ENCODE assay signal across 11 mouse cellular contexts in genomic region chr2:30262840-30263441, GRCm38 (mm10). TPM values are rescaled to one million over a fixed set of nuclear protein-coding genes. Genes with fewer than 3 reads are reported as not detected.
DNase-seq lines count a peak whose midpoint lies in the region; ATAC-seq lines count a peak whose summit lies in the region.
"Had no signal": no experiment of that assay in that cellular context is flagged by ENCODE, and none has a peak within 500 bp of the region (broad histone marks: within the 10 kb centered on the region; RNA-seq: fewer than 3 reads in every experiment).

No protein-coding gene starts in this region.

- H3K36me3 ChIP-seq in hindbrain, embryonic 12.5 days: peaks cover 62% of the 10 kb centered on the region
- H3K36me3 ChIP-seq in hindbrain, embryonic 10.5 days: peaks cover 94% of the 10 kb centered on the region
- peaks cover 21% of the 10 kb centered on the region for H3K36me3 ChIP-seq in hindbrain, embryonic 16.5 days (ENCODE audit: control insufficient read depth, insufficient read depth, low read length)
- H3K36me3 ChIP-seq in midbrain, embryonic 13.5 days: peaks cover 70% of the 10 kb centered on the region

- ATAC-seq in hindbrain, embryonic 12.5 days (ENCODE audit: low FRiP score): peak; percentile 49; the same call in 1 of the 2 replicates
- ATAC-seq in hindbrain, embryonic 16.5 days: peak; percentile 80
- peak; percentile 65 for ATAC-seq in midbrain, embryonic 13.5 days
- ATAC-seq in monocyte, adult 5-6 weeks (replicated peaks; ENCODE audit: insufficient number of reproducible peaks, low FRiP score, low TSS enrichment, poor library complexity, severe bottlenecking): no peak

- DNase-seq in hindbrain, embryonic 10.5 days (ENCODE audit: low spot score): no peak
- peak; percentile 88 for DNase-seq in adipocyte (ENCODE audit: low spot score)
- DNase-seq in cerebellum, postnatal 25 days: peak; percentile 86
- DNase-seq in liver: no peak

- 64% methylated on average over 4 of the region's 4 CpGs for WGBS in hindbrain, embryonic 12.5 days
- WGBS in hindbrain, embryonic 10.5 days: 79% methylated on average over 4 of the region's 4 CpGs
- WGBS in hindbrain, embryonic 16.5 days: 33% methylated on average over 4 of the region's 4 CpGs
- WGBS in midbrain, embryonic 13.5 days: 57% methylated on average over 4 of the region's 4 CpGs

- no peak overlapping the region for H3K9ac ChIP-seq in hindbrain, embryonic 12.5 days
- no peak overlapping the region for H3K9ac ChIP-seq in hindbrain, embryonic 16.5 days (ENCODE audit: low read depth, low read length)
- no peak overlapping the region for H3K9ac ChIP-seq in midbrain, embryonic 13.5 days (replicated peaks)
- H3K9ac ChIP-seq: lung, embryonic 15.5 days had no signal

- H3K27ac ChIP-seq in hindbrain, embryonic 12.5 days: 0 out of 2 replicates have a peak overlapping the region, but pooled peaks have one; percentile 30
- H3K27ac ChIP-seq in hindbrain, embryonic 10.5 days: no peak overlapping the region
- peak overlapping the region; percentile 50 for H3K27ac ChIP-seq in hindbrain, embryonic 16.5 days (ENCODE audit: low read depth, low read length)
- H3K27ac ChIP-seq in midbrain, embryonic 13.5 days: 0 out of 2 replicates have a peak overlapping the region, but pooled peaks have one; percentile 14
- H3K27ac ChIP-seq: lung, embryonic 15.5 days had no signal

- H3K4me3 ChIP-seq in hindbrain, embryonic 12.5 days: no peak overlapping the region
- no peak overlapping the region for H3K4me3 ChIP-seq in hindbrain, embryonic 10.5 days
- no peak overlapping the region for H3K4me3 ChIP-seq in hindbrain, embryonic 16.5 days (ENCODE audit: low read length)
- H3K4me3 ChIP-seq in midbrain, embryonic 13.5 days (replicated peaks): no peak overlapping the region
- H3K4me3 ChIP-seq: lung, embryonic 15.5 days had no signal

- H3K9me3 ChIP-seq in hindbrain, embryonic 12.5 days (replicated peaks): no peaks in the 10 kb centered on the region
- H3K9me3 ChIP-seq in hindbrain, embryonic 10.5 days: no peaks in the 10 kb centered on the region
- H3K9me3 ChIP-seq in hindbrain, embryonic 16.5 days (ENCODE audit: control insufficient read depth, low read length): no peaks in the 10 kb centered on the region
- no peaks in the 10 kb centered on the region for H3K9me3 ChIP-seq in midbrain, embryonic 13.5 days
- H3K9me3 ChIP-seq: lung, embryonic 15.5 days had no signal

- H3K4me2 ChIP-seq in hindbrain, embryonic 12.5 days (replicated peaks): no peak overlapping the region
- no peak overlapping the region for H3K4me2 ChIP-seq in hindbrain, embryonic 16.5 days (ENCODE audit: low read length)
- H3K4me2 ChIP-seq in midbrain, embryonic 13.5 days (replicated peaks): no peak overlapping the region
- H3K4me2 ChIP-seq: lung, embryonic 15.5 days had no signal

- H3K27me3 ChIP-seq in hindbrain, embryonic 12.5 days: no peaks in the 10 kb centered on the region; the same call in 1 of the 2 replicates
- no peaks in the 10 kb centered on the region for H3K27me3 ChIP-seq in hindbrain, embryonic 10.5 days (ENCODE audit: insufficient read depth, poor library complexity, severe bottlenecking)
- H3K27me3 ChIP-seq in hindbrain, embryonic 16.5 days (replicated peaks; ENCODE audit: control insufficient read depth, insufficient read depth, low read length): no peaks in the 10 kb centered on the region
- H3K27me3 ChIP-seq in midbrain, embryonic 13.5 days: no peaks in the 10 kb centered on the region
- H3K27me3 ChIP-seq: lung, embryonic 15.5 days had no signal

- peaks cover 25% of the 10 kb centered on the region for H3K4me1 ChIP-seq in hindbrain, embryonic 12.5 days
- H3K4me1 ChIP-seq in hindbrain, embryonic 10.5 days (replicated peaks): peaks cover 32% of the 10 kb centered on the region
- H3K4me1 ChIP-seq in hindbrain, embryonic 16.5 days (ENCODE audit: control insufficient read depth, insufficient read depth, low read depth, low read length): peaks cover 33% of the 10 kb centered on the region
- peaks cover 50% of the 10 kb centered on the region for H3K4me1 ChIP-seq in midbrain, embryonic 13.5 days (replicated peaks)

RNA-seq across cellular contexts. Expression of gene Phyhd1, which starts 3.1 kb away (rescaled TPM):
- 5.0 and 5.6 TPM in 2 replicates for polyA plus RNA-seq in hindbrain, embryonic 12.5 days (2016; fragmentation: Nextera tagmentation; extraction: Ambion mirVana)
- polyA plus RNA-seq in hindbrain, embryonic 10.5 days (2016; fragmentation: Nextera tagmentation; extraction: Ambion mirVana): 3.1 and 5.5 TPM in 2 replicates
- 5.9 and 7.0 TPM in 2 replicates for polyA plus RNA-seq in hindbrain, embryonic 16.5 days (2015; fragmentation: Nextera tagmentation; extraction: Ambion mirVana)
- polyA plus RNA-seq in midbrain, embryonic 13.5 days (2015; fragmentation: Nextera tagmentation; extraction: Ambion mirVana): 5.7 and 7.7 TPM in 2 replicates
- 1.2 to 4.2 TPM (median 1.2 TPM) in 3 replicates for total RNA-seq in monocyte, adult 5-6 weeks (2017)

RNA-seq across cellular contexts. Expression of gene Gm28038, which starts 17.9 kb away (rescaled TPM):
- not detected in 2 replicates for polyA plus RNA-seq in hindbrain, embryonic 12.5 days (2016; fragmentation: Nextera tagmentation; extraction: Ambion mirVana)
- polyA plus RNA-seq in hindbrain, embryonic 10.5 days (2016; fragmentation: Nextera tagmentation; extraction: Ambion mirVana): not detected in 2 replicates
- not detected in 2 replicates for polyA plus RNA-seq in hindbrain, embryonic 16.5 days (2015; fragmentation: Nextera tagmentation; extraction: Ambion mirVana)
- not detected in 2 replicates for polyA plus RNA-seq in midbrain, embryonic 13.5 days (2015; fragmentation: Nextera tagmentation; extraction: Ambion mirVana)
- total RNA-seq in monocyte, adult 5-6 weeks (2017): not detected in 3 replicates
- total RNA-seq: MEL had no signal
- polyA plus RNA-seq: lung, embryonic 15.5 days; testis, adult 2 months had no signal

RNA-seq across cellular contexts. Expression of gene Gm28035, which starts 22.6 kb away (rescaled TPM):
- 0.30 and 0.36 TPM in 2 replicates for polyA plus RNA-seq in hindbrain, embryonic 12.5 days (2016; fragmentation: Nextera tagmentation; extraction: Ambion mirVana)
- polyA plus RNA-seq in hindbrain, embryonic 10.5 days (2016; fragmentation: Nextera tagmentation; extraction: Ambion mirVana): 0.10 TPM in 1 of 2 replicates, not detected in the other
- polyA plus RNA-seq in hindbrain, embryonic 16.5 days (2015; fragmentation: Nextera tagmentation; extraction: Ambion mirVana): 0.15 and 0.16 TPM in 2 replicates
- polyA plus RNA-seq in midbrain, embryonic 13.5 days (2015; fragmentation: Nextera tagmentation; extraction: Ambion mirVana): 0.39 and 0.40 TPM in 2 replicates
- 1.8 to 2.0 TPM in 2 of 3 replicates, not detected in the other for total RNA-seq in monocyte, adult 5-6 weeks (2017)
- total RNA-seq: MEL had no signal

RNA-seq across cellular contexts. Expression of gene Dolk, which starts 23.2 kb away (rescaled TPM):
- polyA plus RNA-seq in hindbrain, embryonic 12.5 days (2016; fragmentation: Nextera tagmentation; extraction: Ambion mirVana): 25.5 and 26.2 TPM in 2 replicates
- polyA plus RNA-seq in hindbrain, embryonic 10.5 days (2016; fragmentation: Nextera tagmentation; extraction: Ambion mirVana): 25.7 and 26.6 TPM in 2 replicates
- 44.9 and 45.8 TPM in 2 replicates for polyA plus RNA-seq in hindbrain, embryonic 16.5 days (2015; fragmentation: Nextera tagmentation; extraction: Ambion mirVana)
- polyA plus RNA-seq in midbrain, embryonic 13.5 days (2015; fragmentation: Nextera tagmentation; extraction: Ambion mirVana): 30.6 and 32.3 TPM in 2 replicates
- total RNA-seq in monocyte, adult 5-6 weeks (2017): 9.3 to 14.3 TPM (median 11.0 TPM) in 3 replicates

RNA-seq across cellular contexts. Expression of gene Nup188, which starts 23.3 kb away (rescaled TPM):
- 33.9 and 36.6 TPM in 2 replicates for polyA plus RNA-seq in hindbrain, embryonic 12.5 days (2016; fragmentation: Nextera tagmentation; extraction: Ambion mirVana)
- 62.2 and 62.6 TPM in 2 replicates for polyA plus RNA-seq in hindbrain, embryonic 10.5 days (2016; fragmentation: Nextera tagmentation; extraction: Ambion mirVana)
- 15.8 and 23.4 TPM in 2 replicates for polyA plus RNA-seq in hindbrain, embryonic 16.5 days (2015; fragmentation: Nextera tagmentation; extraction: Ambion mirVana)
- 23.6 and 27.9 TPM in 2 replicates for polyA plus RNA-seq in midbrain, embryonic 13.5 days (2015; fragmentation: Nextera tagmentation; extraction: Ambion mirVana)
- total RNA-seq in monocyte, adult 5-6 weeks (2017): 13.8 to 16.5 TPM (median 16.0 TPM) in 3 replicates

Comparison
In these comparisons a context has a peak if more than half of its experiments do, and no peak if none do; other contexts are left out.
1. DNase-seq: peak in adipocyte (single experiment) and cerebellum, postnatal 25 days (2 of 2); none in hindbrain, embryonic 10.5 days (single experiment) and liver (single experiment).